Mouse (Mus musculus): ENCODE results near the gene Satb2.

GRCm38 (mm10) chr1:56957942-56958341 lies 20.5 kb downstream of the Satb2 start:
- no peak for TF ChIP-seq POLR2A (IDR thresholded peaks at IDR 0.05; ENCODE audit: borderline replicate concordance, low read depth, low read length)
- TF ChIP-seq CTCF (IDR thresholded peaks at IDR 0.05; ENCODE audit: low read depth, low read length): no peak

Measured in bone marrow macrophage, adult 2 months (primary cell).